Mouse (Mus musculus) olfactory bulb, adult 2 months (tissue): ENCODE measurements at regions not wholly inside any gene's neighbourhood (a gene's known extent, or its start where the extent isn't known, plus 50 kb on each side); places are given as distances from the start of the nearest gene placed in this dataset.
A peak's percentile ranks its signal among the peaks of the same experiment; 100 is the strongest.

Experiments
- H3K27ac ChIP-seq: fragments of 200-500 bp; 2 replicates; pipeline ENCODE4 v1.5.1; 2012; ENCODE audit warnings: low read depth, low read length; ENCODE audit not compliant: insufficient read depth
- H3K4me1 ChIP-seq: fragments of 200-500 bp; 2 replicates; pipeline ENCODE4 v1.6.1; 2012; ENCODE audit warnings: low read length; ENCODE audit not compliant: control insufficient read depth, insufficient read depth
- H3K4me3 ChIP-seq: fragments of 200-500 bp; 2 replicates; pipeline ENCODE4 v1.5.1; 2012; ENCODE audit warnings: mild to moderate bottlenecking, low read depth, low read length, moderate library complexity; ENCODE audit not compliant: insufficient read depth
- CTCF ChIP-seq: fragments of 200-500 bp; IDR thresholded peaks from 2 replicates; pipeline ENCODE4 v1.5.1; 2012; ENCODE audit warnings: low read depth, mild to moderate bottlenecking, low read length, moderate library complexity; ENCODE audit not compliant: insufficient read depth
- POLR2A ChIP-seq: fragments of 200-500 bp; IDR thresholded peaks from 2 replicates; pipeline ENCODE4 v1.6.1; 2012; ENCODE audit warnings: mild to moderate bottlenecking, low read depth, low read length, moderate library complexity; ENCODE audit not compliant: insufficient read depth
- WGBS: fragments of 180-500 bp; shearing (Covaris S2); methylation state at CpG from one replicate; pipeline ENCODE4 v1.1.7; 2018; 5-methylcytosine and 5-hydroxymethylcytosine counted together

GRCm38 (mm10) chr16:25523621-25524020 lies 159.9 kb upstream of the Trp63 start:
- no peaks in the 10 kb centered on the region for H3K4me1 ChIP-seq
- H3K4me3 ChIP-seq, result no peak overlapping the region
- no peak overlapping the region for H3K27ac ChIP-seq
- 89% methylated on average over 2 of the region's 2 CpGs for WGBS
- no peak for TF ChIP-seq CTCF
- TF ChIP-seq POLR2A, result no peak

GRCm38 (mm10) chr16:25527850-25528249 lies 155.7 kb upstream of the Trp63 start:
- H3K4me1 ChIP-seq, result no peaks in the 10 kb centered on the region
- H3K27ac ChIP-seq, result no peak overlapping the region
- no peak for TF ChIP-seq POLR2A
- H3K4me3 ChIP-seq, result no peak overlapping the region

- TF ChIP-seq POLR2A (no peak), CTCF (no peak)
- H3K27ac ChIP-seq, result no peak overlapping the region
- 61% methylated on average over 2 of the region's 2 CpGs for WGBS
- H3K4me1 ChIP-seq, result no peaks in the 10 kb centered on the region
- H3K4me3 ChIP-seq, result no peak overlapping the region
Observed at GRCm38 (mm10) chr16:25528313-25528712, 155.2 kb upstream of the Trp63 start.

GRCm38 (mm10) chr16:25529681-25530080 lies 153.9 kb upstream of the Trp63 start:
- WGBS, result 87% methylated on average over 1 of the region's 1 CpGs
- Histone ChIP-seq H3K4me3 (no peak overlapping the region), H3K4me1 (no peaks in the 10 kb centered on the region), H3K27ac (no peak overlapping the region)
- TF ChIP-seq CTCF (no peak), POLR2A (no peak)

- H3K4me1 ChIP-seq, result no peaks in the 10 kb centered on the region
- no peak overlapping the region for H3K27ac ChIP-seq
- no peak overlapping the region for H3K4me3 ChIP-seq
- TF ChIP-seq POLR2A (no peak), CTCF (no peak)
- 78% methylated on average over 4 of the region's 4 CpGs for WGBS
Observed at GRCm38 (mm10) chr16:25531761-25532336, 151.7 kb upstream of the Trp63 start.

- no peak overlapping the region for H3K4me3 ChIP-seq
- TF ChIP-seq POLR2A, result no peak
- TF ChIP-seq CTCF, result no peak
- 84% methylated on average over 3 of the region's 3 CpGs for WGBS
- peak overlapping the region; percentile 2; the same call in 1 of the 2 replicates for H3K27ac ChIP-seq
- H3K4me1 ChIP-seq, result no peaks in the 10 kb centered on the region
Observed at GRCm38 (mm10) chr16:25532519-25533205, 150.9 kb upstream of the Trp63 start.

- H3K27ac ChIP-seq, result peak overlapping the region; percentile 2; the same call in 1 of the 2 replicates
- 63% methylated on average over 4 of the region's 4 CpGs for WGBS
- TF ChIP-seq CTCF, result no peak
- no peak for TF ChIP-seq POLR2A
Observed at GRCm38 (mm10) chr16:25533206-25533580, 150.4 kb upstream of the Trp63 start.

GRCm38 (mm10) chr16:25536550-25536949 lies 147.0 kb upstream of the Trp63 start:
- TF ChIP-seq POLR2A, result no peak
- TF ChIP-seq CTCF, result no peak
- Histone ChIP-seq H3K4me3 (no peak overlapping the region), H3K4me1 (no peaks in the 10 kb centered on the region), H3K27ac (no peak overlapping the region)
- WGBS, result 95% methylated on average over 6 of the region's 6 CpGs

More at GRCm38 (mm10) chr16:25533206-25533580, 150.4 kb upstream of the Trp63 start:
- Histone ChIP-seq H3K4me1 (no peaks in the 10 kb centered on the region), H3K4me3 (no peak overlapping the region)

- no peak overlapping the region for H3K4me3 ChIP-seq
- 89% methylated on average over 8 of the region's 8 CpGs for WGBS
- H3K4me1 ChIP-seq, result no peaks in the 10 kb centered on the region
- no peak for TF ChIP-seq CTCF
- TF ChIP-seq POLR2A, result no peak
- H3K27ac ChIP-seq, result no peak overlapping the region
Observed at GRCm38 (mm10) chr16:25549542-25550110, 133.9 kb upstream of the Trp63 start.

- H3K4me1 ChIP-seq, result no peaks in the 10 kb centered on the region
- no peak for TF ChIP-seq POLR2A
- no peak for TF ChIP-seq CTCF
- H3K27ac ChIP-seq, result no peak overlapping the region
- 82% methylated on average over 3 of the region's 3 CpGs for WGBS
- H3K4me3 ChIP-seq, result no peak overlapping the region
Observed at GRCm38 (mm10) chr16:25557181-25557580, 126.4 kb upstream of the Trp63 start.
